Comparison of ENCODE assay signal across 9 mouse cellular contexts in the genomic region with DNA sequence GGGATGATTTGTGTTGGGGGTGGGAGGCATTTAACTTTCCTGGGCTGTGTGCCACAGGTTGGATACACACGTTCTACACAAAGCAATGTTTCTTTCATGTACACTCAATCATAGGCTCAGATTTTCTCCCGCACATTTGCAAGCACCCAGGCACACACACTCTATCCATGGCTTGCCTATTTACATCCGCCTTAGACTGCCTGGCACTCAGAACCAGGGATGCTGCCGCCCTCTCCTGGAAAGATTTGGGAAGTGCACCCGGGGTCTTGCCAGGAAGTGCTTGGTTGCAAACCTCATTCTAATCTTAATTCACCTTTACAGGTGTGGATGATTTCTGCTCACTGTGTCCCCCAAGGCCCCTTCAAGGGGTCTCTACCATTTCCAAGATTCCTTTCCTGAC.
DNase-seq lines count a peak whose midpoint lies in the region; ATAC-seq and TF ChIP-seq lines count a peak whose summit lies in the region.
"Had no signal": no experiment of that assay in that cellular context is flagged by ENCODE, and none has a peak within 500 bp of the region (broad histone marks: within the 10 kb centered on the region; RNA-seq: fewer than 3 reads in every experiment).

No protein-coding gene starts in this region.

- H3K4me2 ChIP-seq in forebrain, embryonic 11.5 days (ENCODE audit: low read depth, low read length, severe bottlenecking) = no peak overlapping the region
- H3K4me2 ChIP-seq: heart, embryonic 15.5 days had no signal

- no peaks in the 10 kb centered on the region for H3K4me1 ChIP-seq in forebrain, embryonic 11.5 days (replicated peaks; ENCODE audit: control insufficient read depth, insufficient read depth, low read length)

- no peak overlapping the region for H3K27ac ChIP-seq in forebrain, embryonic 11.5 days (ENCODE audit: low read depth, low read length)
- H3K27ac ChIP-seq in layer of hippocampus, adult 2 months = no peak overlapping the region
- H3K27ac ChIP-seq: heart, embryonic 15.5 days had no signal

- H3K4me3 ChIP-seq in forebrain, embryonic 11.5 days (ENCODE audit: low read depth, low read length) = no peak overlapping the region
- no peak overlapping the region for H3K4me3 ChIP-seq in layer of hippocampus, adult 2 months
- H3K4me3 ChIP-seq: heart, embryonic 15.5 days had no signal

- peak; percentile 98 for TF ChIP-seq CTCF in brain, embryonic 14.5 days (IDR thresholded peaks at IDR 0.05; ENCODE audit: borderline replicate concordance, extremely low read depth, insufficient read depth, insufficient read length)
- TF ChIP-seq CTCF in layer of hippocampus, adult 2 months (conservative IDR thresholded peaks at IDR 0.05) = peak; percentile 90

- H3K9ac ChIP-seq in forebrain, embryonic 11.5 days (ENCODE audit: low read length) = no peak overlapping the region
- H3K9ac ChIP-seq: heart, embryonic 15.5 days had no signal

- peak; percentile 77 for DNase-seq in ES-CJ7 (ENCODE audit: low read depth, low spot score)
- peak; percentile 91 for DNase-seq in brain, embryonic 14.5 days (ENCODE audit: low read depth)
- peak; percentile 91 for DNase-seq in forebrain, embryonic 11.5 days (ENCODE audit: low spot score)
- DNase-seq in heart, postnatal 36 days = peak; percentile 81 to 85
- peak; percentile 75 to 93 for DNase-seq in layer of hippocampus, adult 2 months (ENCODE audit: low spot score in 2 of 2)
- DNase-seq in lung, postnatal 10 days = peak; percentile 85
- peak; percentile 79 for DNase-seq in retina, adult 2 months (ENCODE audit: low read depth, low spot score)
- peak; percentile 74 to 79 for DNase-seq in thymus, postnatal 36 days

- 6% methylated on average over 5 of the region's 5 CpGs for WGBS in forebrain, embryonic 11.5 days

- no peaks in the 10 kb centered on the region for H3K9me3 ChIP-seq in forebrain, embryonic 11.5 days (ENCODE audit: control insufficient read depth, low read length)
- H3K9me3 ChIP-seq: heart, embryonic 15.5 days had no signal

- intact Hi-C loops in heart, postnatal 36 days (cut with DNase I) = loop anchor here (1.0 to 2.0 kb wide), 4 partner anchors 73 to 371 kb away; a partner anchor contains a TSS

- H3K36me3 ChIP-seq in forebrain, embryonic 11.5 days (ENCODE audit: control insufficient read depth, insufficient read depth, low read length) = no peaks in the 10 kb centered on the region
- H3K36me3 ChIP-seq: heart, embryonic 15.5 days had no signal

- H3K27me3 ChIP-seq in forebrain, embryonic 11.5 days (ENCODE audit: control insufficient read depth, insufficient read depth, low read length) = no peaks in the 10 kb centered on the region
- H3K27me3 ChIP-seq: heart, embryonic 15.5 days had no signal

- no peak for TF ChIP-seq POLR2A in brain, embryonic 14.5 days (IDR thresholded peaks at IDR 0.05; ENCODE audit: borderline replicate concordance, extremely low read depth, insufficient read depth, insufficient read length, poor library complexity, severe bottlenecking)

- peak; percentile 64 for ATAC-seq in forebrain, embryonic 11.5 days (replicated peaks; ENCODE audit: low FRiP score)
